Mouse (Mus musculus) spleen, postnatal 14 days (tissue): ENCODE measurements around the gene Fhit.

Source experiments
- DNase-seq, 2 experiments: peaks; one replicate each; pipeline ENCODE4 v3.0.0; 2021 to 2022; ENCODE audit warnings: low spot score in 2 of 2

Fhit gene

DNA sequence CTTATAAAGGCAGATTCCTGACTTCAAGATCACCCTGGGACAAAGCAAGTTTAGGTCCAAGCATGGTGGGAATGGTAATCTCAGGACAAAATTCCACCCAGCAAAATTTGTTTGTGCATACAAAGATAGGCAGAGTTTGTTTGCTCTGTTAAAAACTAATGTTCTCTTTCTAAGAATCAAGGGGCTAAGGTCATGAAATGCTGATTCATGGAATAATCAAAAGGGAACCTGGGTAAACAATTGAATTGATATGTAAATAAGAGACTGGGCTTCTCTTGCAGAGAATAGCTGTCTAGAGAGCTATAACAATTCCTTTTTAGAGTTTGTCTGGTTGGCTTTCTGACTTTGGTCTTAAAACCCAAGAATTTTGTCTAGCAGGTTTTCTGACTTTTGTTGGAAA lies 647.8 kb downstream of the Fhit start:
- no peak for DNase-seq

DNA sequence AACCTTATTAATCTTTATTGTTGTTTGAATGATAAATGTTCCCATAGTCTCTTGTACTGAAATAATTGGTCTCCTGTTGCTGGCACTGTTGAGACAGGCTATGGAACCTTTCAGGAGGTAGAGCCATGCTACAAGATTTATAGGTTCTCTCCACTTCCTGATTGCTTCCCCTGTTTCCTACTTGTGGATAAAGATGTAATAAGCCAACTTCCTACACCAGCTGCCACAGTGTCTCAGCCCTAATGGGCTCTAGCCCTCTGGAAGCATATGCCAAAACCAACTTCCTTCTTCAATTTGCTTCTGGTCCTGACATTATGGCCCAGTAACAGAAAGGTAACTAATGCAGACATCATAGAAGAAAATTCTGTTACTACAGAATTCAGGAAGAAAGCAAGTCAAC lies 652.6 kb downstream of the Fhit start:
- no peak for DNase-seq

DNA sequence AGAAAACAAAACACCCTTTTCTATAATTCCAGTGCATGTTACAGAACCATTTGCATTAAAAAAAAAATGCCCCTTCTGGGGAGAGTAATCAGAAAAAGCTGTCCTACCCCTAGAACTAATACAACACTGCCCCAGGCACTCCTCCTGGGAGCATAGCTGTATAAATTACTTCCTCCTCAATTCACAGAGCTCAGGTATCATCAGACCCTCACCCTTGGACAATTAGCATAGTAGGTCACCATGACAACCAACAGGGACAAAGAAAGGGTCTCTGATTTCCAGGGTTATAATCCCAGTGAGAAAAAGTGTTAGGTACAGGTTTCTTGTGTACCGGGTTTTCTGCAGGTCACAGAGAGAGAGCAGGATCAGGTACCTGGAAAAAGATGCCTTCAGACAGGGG lies 654.3 kb downstream of the Fhit start:
- DNase-seq, result no peak

DNA sequence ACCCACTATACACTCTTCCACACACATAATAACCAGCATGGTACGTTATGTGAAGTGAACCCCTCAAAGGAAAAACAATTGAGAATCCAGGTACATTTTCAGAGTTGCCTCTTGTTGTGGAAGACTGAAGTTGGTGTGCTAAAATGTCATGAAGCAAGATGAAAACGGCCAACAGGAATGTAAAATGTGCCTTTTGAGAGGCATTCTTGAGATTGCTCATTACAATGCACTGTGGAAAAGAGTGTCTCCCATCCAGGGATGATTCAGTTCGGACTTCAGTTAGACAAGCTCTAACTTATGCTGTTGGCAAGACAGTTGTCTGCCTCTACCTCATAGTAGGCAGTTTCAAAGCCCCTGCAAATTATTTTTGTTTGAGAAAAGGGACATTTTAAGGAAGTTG lies 676.0 kb downstream of the Fhit start:
- DNase-seq, result no peak

DNA sequence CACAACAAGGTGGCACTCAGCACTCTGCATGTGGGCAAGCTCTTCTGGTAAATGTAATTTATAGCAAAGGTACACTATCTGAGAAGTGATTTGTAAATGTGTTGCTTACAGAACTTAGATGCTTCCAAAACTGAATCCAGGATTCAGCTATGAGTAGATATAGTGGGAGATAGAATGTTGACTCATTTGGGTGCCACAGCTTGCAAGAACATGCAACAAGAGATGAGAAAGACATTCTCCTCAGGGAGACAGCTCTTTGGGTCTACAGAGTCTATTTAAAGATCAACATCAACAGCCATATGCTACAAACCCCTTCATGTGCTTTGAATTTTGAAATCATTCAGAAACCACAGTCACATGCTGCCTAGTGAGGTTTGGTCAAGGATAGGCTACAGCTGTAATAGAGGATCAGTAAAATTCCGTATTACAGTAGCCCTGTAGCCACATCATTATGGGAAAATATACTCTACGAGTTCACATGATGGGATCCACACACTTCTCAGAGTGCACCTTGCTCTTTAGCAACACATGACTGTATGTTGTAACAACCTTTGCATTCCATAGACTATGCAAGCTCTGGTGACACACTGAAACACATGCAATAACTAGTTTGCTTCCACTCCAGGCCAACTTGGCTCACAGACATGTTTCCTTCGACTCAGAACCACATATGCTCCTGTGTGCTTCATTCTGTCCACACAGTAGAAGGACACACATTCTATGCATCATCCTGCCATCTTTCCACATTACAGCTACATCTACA lies 678.8 kb downstream of the Fhit start:
- DNase-seq, result no peak

DNA sequence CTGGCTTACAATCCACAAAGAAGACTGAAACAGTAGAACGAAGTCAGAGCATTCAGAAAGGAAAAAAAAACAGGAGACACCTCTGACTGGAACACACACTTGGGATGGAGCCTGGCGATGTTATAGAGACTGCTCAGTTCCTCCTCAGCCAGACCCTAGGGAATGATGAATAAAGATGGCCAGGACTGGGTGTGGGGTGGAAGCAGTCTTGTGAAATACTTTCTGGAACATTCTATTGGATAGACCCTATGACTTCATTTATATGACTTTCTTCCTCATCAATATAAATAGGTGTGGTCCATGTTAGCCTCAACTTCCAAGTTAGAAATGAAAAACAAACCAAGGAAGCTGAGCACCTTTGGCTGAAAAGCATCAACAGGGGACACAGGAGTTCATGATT lies 680.5 kb downstream of the Fhit start:
- no peak for DNase-seq

DNA sequence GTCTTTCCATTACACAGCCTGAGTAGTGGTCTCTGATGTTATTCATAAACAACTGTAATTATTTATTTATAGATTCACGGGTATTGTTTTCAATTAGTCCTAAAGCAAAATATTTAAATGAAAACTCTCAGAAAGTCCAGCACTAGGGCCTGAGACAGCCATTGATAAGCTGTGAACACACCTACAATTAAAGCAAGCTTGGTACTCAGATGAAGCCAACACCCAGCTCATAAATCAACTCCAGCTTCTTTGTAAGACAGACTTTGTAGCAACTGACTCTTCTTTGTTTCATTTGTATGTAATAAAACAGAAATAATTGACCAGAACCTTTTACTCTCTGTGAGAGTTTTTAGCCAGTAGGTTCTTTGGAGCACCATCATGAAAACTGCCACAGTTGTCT lies 681.2 kb downstream of the Fhit start:
- no peak for DNase-seq

DNA sequence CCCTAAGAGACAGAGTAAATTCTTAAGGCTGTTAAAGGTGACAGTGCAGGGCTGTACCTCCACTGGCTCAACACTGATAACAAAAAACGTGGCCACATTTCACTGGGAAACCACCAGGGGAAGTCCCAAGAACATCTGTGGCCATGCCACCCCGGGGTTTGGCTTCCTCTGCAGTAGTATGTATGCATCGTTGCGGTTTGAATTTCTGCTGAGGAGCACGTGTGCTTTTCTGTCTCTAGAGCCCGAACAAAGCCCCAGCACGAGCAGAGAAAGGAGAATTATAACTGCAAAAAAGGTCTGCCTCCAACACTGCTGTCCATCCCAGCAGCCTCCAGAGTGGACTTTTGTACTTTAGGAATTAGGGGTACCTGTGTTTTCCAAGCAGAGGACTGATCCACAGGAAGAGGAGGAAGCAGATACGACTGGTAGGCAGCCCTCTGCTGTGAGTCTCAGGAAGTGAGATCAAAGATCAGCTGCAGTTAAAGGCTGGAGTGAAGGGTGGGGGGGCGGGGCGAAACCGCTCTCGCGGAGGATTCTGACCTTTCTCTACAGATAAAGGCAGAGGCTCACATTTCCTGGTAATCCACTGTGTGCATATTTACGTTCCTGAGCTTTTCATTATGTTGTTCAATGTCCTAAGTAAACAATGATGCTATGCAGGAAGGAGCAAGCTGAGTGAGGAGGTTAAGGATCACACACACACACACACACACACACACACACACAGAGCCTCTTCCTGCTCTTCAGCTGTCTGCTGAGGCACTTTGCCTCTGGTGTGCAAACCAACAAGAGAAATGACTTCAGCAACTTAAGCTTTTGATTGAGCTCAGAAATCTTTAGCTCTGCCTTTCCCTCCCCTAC lies 708.6 kb downstream of the Fhit start:
- peak; percentile 43 to 57 for DNase-seq

DNA sequence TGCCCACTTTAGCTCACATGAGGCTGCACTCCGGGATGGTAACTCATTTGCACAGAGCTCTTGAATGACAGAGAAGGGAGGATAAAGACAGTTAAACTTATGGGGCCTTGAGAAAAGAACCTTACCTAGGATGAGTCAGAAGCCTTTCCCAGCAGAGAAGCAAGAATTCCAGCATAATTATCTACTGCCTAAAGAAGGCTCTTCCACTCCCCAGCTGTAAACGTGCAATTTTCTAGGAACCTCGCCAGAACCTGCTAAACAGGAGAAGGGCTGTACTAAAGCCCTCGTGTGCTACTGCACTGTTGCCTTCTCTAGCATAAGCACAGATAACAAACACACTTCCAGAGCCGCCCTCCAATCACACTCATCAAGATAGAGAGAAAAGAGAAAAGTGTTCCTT lies 709.6 kb downstream of the Fhit start:
- no peak for DNase-seq

DNA sequence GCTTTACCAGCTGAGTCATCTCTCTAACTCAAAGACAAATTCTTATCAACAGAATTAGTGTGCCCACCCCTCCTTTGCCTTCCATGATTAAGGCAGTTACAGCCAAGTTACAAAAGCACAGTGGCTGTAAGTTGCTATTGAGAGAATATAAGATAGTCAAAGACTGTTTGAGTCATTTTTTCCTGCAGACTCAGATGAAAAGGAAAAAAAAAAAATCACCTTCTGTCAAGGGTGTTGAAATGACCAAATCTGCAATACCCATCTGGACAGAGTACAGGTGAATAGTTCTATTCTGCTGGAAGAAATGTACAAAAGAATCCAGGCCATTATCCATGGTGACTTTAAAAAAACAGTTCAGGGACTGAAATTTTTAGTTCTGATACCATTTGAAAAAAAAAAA lies 716.5 kb downstream of the Fhit start:
- DNase-seq, result no peak

DNA sequence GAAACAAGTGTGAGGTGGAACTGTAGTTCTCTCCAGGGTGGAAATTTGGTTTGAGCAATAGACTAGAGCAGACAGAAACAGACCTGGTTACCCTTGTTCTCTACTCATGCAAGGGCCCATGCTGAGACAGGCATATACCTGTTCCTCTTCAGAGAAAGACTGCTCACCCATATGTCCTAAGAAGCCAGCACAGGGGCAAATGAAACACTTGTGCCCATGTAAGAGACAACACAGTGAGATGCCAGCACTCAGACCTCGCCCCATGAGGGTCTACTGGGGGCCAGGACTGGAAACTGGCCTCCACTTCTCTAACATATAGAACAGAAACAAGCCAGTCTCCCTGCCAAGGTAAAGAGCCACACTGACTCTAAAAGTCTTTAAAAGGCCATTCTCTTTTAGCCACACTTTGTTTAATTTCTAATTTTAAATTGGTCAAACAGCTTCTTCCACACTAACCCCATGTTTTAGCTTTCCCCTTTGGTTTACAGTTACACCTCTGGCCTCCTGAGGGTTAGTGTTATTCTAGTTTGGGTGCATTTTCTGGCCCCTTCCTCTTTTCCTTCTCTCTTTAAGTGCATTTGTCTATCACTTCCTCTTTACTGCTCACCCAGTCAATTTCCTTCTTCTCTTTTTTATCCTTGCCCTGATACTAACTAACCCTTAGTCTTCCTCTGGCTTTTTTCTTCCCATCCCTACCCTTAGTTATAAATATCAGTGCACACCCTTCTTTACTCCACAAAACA lies 722.7 kb downstream of the Fhit start:
- no peak for DNase-seq

DNA sequence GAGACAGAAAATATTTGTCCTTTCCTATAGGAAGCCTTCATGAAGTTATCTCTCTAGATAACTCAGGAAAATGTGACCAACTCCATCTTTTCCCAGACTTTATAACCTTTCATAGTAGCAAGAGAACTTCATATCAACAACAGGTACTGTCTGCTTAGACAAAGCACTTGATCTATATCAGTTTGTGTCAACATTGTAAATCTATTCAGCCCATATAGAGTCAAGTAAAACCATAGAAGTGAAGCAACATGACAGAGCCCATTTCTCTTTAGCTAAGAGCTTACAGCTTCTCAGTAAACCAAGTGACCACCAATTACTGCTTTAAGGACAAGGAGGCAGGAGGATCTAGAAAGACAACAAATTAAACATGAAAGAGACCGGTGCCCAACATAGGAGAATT lies 725.6 kb downstream of the Fhit start:
- DNase-seq, result no peak

DNA sequence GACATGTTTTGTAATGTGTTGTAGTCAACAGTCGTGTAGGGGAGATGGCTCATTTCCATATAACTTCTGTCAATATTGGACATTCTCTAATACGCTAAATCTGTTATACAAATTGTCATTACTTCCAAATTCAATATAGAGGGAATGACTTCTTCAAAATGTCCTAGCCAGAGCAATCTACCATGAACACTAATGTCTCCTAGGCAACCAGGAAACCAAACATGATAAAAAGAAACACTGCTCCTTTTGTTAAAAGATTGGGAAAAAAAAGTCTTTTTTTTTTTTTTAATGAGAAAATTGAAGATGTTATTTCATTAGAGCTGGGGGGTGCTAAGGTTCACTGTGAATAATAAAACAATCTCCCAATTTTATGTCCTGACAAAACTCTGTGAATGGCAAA lies 729.3 kb downstream of the Fhit start:
- DNase-seq, result no peak

DNA sequence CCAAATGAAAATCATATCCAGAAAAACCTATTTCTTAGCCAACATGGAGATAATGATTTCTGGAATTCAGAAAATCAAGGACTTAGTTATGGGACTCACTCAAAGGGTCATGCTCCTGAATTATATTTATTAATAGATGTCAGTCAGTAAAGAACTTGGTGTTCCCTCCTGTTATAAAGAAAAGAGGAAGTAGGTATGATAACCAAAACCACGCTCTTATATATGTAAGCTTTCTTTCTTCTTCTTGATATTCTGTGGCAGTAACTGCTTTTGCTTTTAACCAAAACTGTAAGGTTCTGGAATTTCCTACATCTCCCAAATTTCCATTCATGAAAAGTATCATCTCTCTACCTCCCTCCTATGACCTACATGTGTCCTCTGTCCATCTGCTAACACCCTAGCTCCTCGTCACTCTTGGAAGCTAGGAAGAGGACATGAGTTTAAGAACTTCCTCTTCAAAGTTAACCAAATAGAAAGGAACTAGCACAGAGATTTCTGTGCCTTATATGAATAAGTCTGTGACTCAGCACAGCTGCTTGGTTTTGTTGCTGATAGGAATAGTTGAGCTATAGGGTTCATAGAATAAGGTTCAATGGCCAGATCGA lies 731.3 kb downstream of the Fhit start:
- no peak for DNase-seq

DNA sequence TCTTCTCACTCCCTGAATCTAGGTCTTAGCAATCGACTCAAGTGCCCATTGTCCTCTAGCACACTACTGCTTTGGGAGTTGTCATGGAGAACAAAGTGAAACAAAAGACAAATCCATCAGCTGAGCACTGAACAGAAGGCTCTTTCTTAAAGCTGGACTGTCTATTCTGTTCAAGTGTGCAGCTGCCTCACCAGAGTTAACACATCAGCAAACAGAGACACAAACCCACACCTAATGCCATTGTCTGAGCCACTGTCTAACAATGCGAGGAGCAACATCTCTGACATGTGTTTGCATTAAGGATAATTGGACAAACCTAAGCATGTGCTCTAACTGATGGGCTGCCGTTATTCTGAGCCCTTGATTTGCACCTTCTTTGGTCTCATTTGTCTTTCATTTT lies 738.3 kb downstream of the Fhit start:
- no peak for DNase-seq

DNA sequence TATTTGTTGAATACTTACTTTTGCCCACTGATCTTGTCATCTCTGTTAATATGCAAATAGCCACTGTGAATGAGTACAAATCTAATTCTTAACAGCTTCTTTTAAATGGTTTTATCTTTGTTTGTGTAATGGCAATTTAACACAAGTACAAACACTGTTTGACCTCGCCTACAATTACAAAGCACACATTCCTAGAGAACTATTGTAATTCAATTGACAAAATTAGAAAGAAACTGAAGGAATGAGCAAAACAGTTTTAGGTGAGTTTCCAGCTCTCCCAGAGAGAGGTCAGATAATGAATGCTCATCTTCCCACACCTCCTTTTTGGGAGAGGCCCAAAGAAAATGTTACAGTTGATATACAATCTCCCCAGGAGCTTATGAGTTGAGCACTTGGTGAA lies 739.6 kb downstream of the Fhit start:
- DNase-seq, result no peak

DNA sequence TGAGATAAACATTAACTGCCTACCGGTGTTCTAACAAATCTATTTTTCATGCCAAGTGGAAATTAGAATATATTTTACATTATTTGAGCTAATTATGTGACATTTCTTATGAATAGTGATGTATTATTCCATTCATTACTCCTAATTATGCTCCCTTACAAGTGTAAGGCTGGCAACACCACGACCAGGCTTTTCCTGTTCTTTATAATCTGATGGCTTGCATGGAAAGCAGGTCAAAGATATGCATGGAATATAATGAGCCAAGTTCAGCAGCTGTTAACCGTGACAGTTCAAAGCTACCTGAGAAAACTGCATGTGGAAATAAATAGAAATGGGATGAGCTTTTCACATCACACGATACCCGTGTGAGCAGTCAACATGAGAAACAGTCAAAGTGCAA lies 746.8 kb downstream of the Fhit start:
- no peak for DNase-seq

DNA sequence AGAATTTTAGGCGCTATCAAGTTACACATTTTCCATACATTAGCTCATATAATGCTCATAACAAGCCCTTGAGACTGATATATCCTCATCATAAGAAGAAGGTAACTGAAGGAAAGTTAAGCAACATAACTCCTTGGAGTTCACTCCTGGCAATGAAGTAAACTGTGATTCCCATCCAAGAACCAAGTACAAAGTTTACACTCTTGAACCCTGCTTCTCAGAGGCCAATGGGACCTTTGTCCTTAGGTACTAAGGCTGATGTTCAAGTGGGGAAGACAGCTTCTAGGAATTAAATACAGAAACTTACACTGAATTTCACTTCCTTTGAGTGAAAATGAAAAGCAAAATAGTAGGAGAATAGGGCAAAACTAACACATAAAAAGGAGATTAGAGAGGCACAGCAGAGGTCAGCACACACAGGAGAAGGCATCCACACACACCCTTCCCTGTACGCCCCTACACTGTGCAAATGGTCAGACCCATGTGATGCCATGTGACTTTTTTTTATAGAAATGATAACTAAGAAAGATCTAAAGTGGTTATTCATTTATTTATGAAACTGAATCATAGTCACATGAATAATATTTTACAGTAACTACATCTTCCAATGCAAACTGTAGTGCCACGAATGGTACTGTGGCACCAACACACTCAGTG lies 752.4 kb downstream of the Fhit start:
- no peak for DNase-seq

DNA sequence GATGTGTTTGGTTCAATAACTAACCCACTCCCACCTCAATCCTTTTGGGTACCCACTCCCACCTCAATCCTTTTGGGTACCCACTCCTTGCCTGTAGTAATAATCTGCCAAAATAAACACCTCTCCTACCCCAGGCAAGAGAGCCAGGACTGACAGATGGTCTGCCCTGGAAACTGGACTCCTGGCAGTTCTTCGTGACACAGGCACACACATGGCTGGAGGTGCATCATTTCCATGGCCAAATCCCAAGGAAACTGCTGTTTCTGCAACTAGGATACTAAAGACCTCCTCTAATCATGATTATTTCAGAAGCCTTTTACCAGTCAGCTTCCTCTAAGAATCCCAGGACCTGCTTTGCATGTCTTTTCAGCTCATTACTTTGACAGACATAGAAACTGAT lies 756.5 kb downstream of the Fhit start:
- no peak for DNase-seq

DNA sequence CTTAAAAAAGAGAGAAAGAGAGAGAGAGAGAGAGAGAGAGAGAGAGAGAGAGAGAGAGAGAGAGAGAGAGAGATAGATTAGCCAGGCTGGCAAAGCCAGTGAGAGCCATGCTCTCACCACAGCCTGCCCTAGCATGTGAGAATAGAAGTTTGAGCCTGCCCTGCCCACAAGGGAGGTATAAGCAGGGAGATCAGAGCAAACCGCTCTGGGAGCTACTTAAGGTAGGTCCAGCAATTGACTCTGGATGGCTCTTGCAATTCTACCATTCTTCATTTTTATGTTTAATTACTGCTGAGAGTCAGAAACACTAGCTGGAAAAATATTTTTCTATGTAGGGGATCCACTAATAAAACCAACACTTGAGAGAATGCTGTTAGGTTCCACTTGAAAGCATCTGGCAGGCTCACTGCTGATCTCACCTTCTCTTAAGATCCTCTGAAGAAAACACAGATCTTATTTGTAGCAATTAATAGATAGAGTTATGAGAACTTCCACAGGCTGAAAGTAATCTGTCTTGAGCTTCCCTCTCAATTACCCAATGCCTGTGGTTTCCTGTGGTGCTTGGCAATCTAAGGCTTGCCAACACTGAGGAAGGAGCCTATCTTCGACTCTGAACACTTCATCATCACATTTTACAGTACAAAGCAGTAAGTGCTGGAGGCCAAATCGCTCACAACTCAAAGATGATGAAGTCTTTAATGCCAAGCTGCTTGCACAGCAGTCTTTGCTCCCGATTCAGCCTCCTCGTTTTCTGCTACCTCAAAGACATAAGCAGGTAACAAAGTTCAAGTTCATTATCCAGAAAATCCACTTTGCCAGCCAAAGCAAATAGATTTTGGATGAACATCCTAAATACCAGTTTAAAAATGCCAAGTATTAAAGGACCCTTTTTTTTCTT lies 793.8 kb downstream of the Fhit start:
- no peak for DNase-seq

DNA sequence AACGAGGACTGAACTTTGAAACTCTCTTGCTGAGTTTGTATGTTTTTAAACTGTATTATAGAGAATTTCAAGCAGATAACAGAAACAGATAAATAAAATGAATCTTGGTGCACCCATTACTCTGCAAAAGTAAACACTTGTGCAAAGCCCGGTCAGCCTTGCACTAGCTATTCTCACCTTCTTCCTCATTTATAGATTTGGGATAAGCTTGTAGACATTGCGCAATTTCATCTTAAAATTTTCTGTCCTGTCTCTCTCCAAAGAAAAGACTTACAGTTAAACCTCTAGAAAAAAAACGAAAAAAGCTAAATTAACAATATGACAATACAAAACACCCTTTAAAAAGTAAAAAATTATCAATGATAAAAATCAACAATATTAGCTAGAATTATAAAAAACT lies 795.0 kb downstream of the Fhit start:
- no peak for DNase-seq
